Mouse (Mus musculus) A20 (cell line): ENCODE measurements around the gene Nfyb.

Experiments used
- DNase-seq: peaks from one replicate; pipeline ENCODE4 v3.0.0-alpha.2; 2011; ENCODE audit warnings: low read depth, low spot score

Nfyb gene

GRCm38 (mm10) chr10:82779831-82780230 is 15.9 kb upstream of the Nfyb start:
- DNase-seq, result no peak

GRCm38 (mm10) chr10:82778791-82779549 is 15.0 kb upstream of the Nfyb start:
- DNase-seq, result no peak

GRCm38 (mm10) chr10:82777886-82778285 is 13.9 kb upstream of the Nfyb start:
- DNase-seq, result no peak

- no peak for DNase-seq
These were observed 13.1 kb upstream of the Nfyb start for GRCm38 (mm10) chr10:82777075-82777474.

- no peak for DNase-seq
These were observed 10.9 kb upstream of the Nfyb start for GRCm38 (mm10) chr10:82774841-82775240.

GRCm38 (mm10) chr10:82771595-82772170 is 7.7 kb upstream of the Nfyb start:
- DNase-seq, result peak; percentile 57

- no peak for DNase-seq
These were observed 6.8 kb upstream of the Nfyb start for GRCm38 (mm10) chr10:82770713-82771112.

- DNase-seq, result no peak
These were observed 5.0 kb upstream of the Nfyb start for GRCm38 (mm10) chr10:82768901-82769300.

- peak; percentile 52 for DNase-seq
These were observed 925 bp downstream of the Nfyb start for GRCm38 (mm10) chr10:82762756-82763681.

GRCm38 (mm10) chr10:82761037-82761811 is 2.7 kb downstream of the Nfyb start:
- no peak for DNase-seq

GRCm38 (mm10) chr10:82759706-82760105 is 4.2 kb downstream of the Nfyb start:
- no peak for DNase-seq

GRCm38 (mm10) chr10:82758878-82759277 is 5.1 kb downstream of the Nfyb start:
- DNase-seq, result no peak

GRCm38 (mm10) chr10:82758368-82758767 is 5.6 kb downstream of the Nfyb start:
- DNase-seq, result no peak

GRCm38 (mm10) chr10:82757341-82757740 is 6.6 kb downstream of the Nfyb start:
- DNase-seq, result no peak

GRCm38 (mm10) chr10:82756466-82756865 is 7.5 kb downstream of the Nfyb start:
- no peak for DNase-seq

GRCm38 (mm10) chr10:82755213-82755890 is 8.6 kb downstream of the Nfyb start:
- no peak for DNase-seq

- no peak for DNase-seq
These were observed 9.3 kb downstream of the Nfyb start for GRCm38 (mm10) chr10:82754642-82755041.

- no peak for DNase-seq
These were observed 11.0 kb downstream of the Nfyb start for GRCm38 (mm10) chr10:82752921-82753320.

GRCm38 (mm10) chr10:82750778-82751177 is 13.2 kb downstream of the Nfyb start:
- DNase-seq, result no peak

GRCm38 (mm10) chr10:82746988-82747850 is 16.7 kb downstream of the Nfyb start:
- DNase-seq, result no peak
